Mouse (Mus musculus) liver, embryonic 16.5 days (tissue): ENCODE results near the gene Slc22a3. TPM values are rescaled to one million over a fixed set of nuclear protein-coding genes. Genes with fewer than 3 reads are reported as not detected.
A peak's percentile ranks its signal among the peaks of the same experiment; 100 is the strongest.

Source experiments
- ATAC-seq: fragments of 200-750 bp; cut with Nextera tagmentation; 2 replicates; pipeline ENCODE4 v1.8.0; 2017; ENCODE audit warnings: low read depth, mild to moderate bottlenecking, moderate number of reproducible peaks, moderate library complexity
- H3K27ac ChIP-seq: fragments of 300-500 bp; sonication (generic); 2 replicates; pipeline ENCODE4 v1.5.1; 2014; ENCODE audit warnings: mild to moderate bottlenecking, low read length
- H3K27me3 ChIP-seq: fragments of 300-500 bp; sonication (generic); 2 replicates; pipeline ENCODE4 v1.6.1; 2014; ENCODE audit warnings: low read depth, low read length, mixed read lengths; ENCODE audit not compliant: control insufficient read depth, insufficient read depth
- H3K36me3 ChIP-seq: fragments of 300-500 bp; sonication (generic); 2 replicates; pipeline ENCODE4 v1.6.1; 2014; ENCODE audit warnings: mild to moderate bottlenecking; ENCODE audit not compliant: control insufficient read depth, insufficient read depth
- H3K4me1 ChIP-seq: fragments of 300-500 bp; sonication (generic); 2 replicates; pipeline ENCODE4 v1.6.1; 2014; ENCODE audit warnings: low read depth, low read length, mixed read lengths; ENCODE audit not compliant: control insufficient read depth
- H3K4me2 ChIP-seq: fragments of 300-500 bp; sonication (generic); 2 replicates; pipeline ENCODE4 v1.6.1; 2014; ENCODE audit warnings: low read depth, low read length, mixed read lengths
- H3K4me3 ChIP-seq: fragments of 300-500 bp; sonication (generic); 2 replicates; pipeline ENCODE4 v1.5.1; 2014; ENCODE audit warnings: low read depth, mild to moderate bottlenecking, low read length
- H3K9ac ChIP-seq: fragments of 300-500 bp; sonication (generic); 2 replicates; pipeline ENCODE4 v1.6.1; 2014; ENCODE audit warnings: low read depth, low read length
- H3K9me3 ChIP-seq: fragments of 300-500 bp; sonication (generic); replicated peaks from 2 replicates; pipeline ENCODE4 v1.6.1; 2016; ENCODE audit warnings: low read length; ENCODE audit not compliant: control insufficient read depth
- WGBS: fragments of 180-500 bp; shearing (Covaris S2); extraction: QIAGEN DNeasy Blood & Tissue Kit; methylation state at CpG from one replicate; pipeline ENCODE4 v1.1.7; 2014; ENCODE audit not compliant: insufficient replicate concordance; 5-methylcytosine and 5-hydroxymethylcytosine counted together
- polyA plus RNA-seq: library from polyadenylated mRNA; unstranded; fragments of >200 nt; fragmentation: Nextera tagmentation; extraction: Ambion mirVana; gene quantifications from 2 replicates; pipeline ENCODE4 v1.2.1, GENCODE M21; 2015

The Slc22a3 gene
- polyA plus RNA-seq, result 0.48 and 0.50 TPM in 2 replicates

- Histone ChIP-seq H3K36me3 (no peaks in the 10 kb centered on the region), H3K27ac (no peak within 1 kb of the TSS), H3K4me3 (peak within 1 kb of the TSS; percentile 31), H3K4me1 (no peaks in the 10 kb centered on the region), H3K9me3 (no peaks in the 10 kb centered on the region), H3K4me2 (peak within 1 kb of the TSS; percentile 49), H3K27me3 (peaks cover 33% of the 10 kb centered on the region), H3K9ac (no peak within 1 kb of the TSS)
- peak; percentile 13; the same call in 1 of the 2 replicates for ATAC-seq
- 6% methylated on average over 14 of the region's 14 CpGs for WGBS
Observed at GRCm38 (mm10) chr17:12507654-12508204, at the start of gene Slc22a3. Gene Slc22a3 (minus strand): TSS chr17:12507704.

GRCm38 (mm10) chr17:12534353-12535145, 27.0 kb upstream of the Slc22a3 start:
- no peak overlapping the region for H3K4me3 ChIP-seq
- no peak overlapping the region for H3K27ac ChIP-seq
- H3K36me3 ChIP-seq, result no peaks in the 10 kb centered on the region
- H3K4me2 ChIP-seq, result no peak overlapping the region
- no peaks in the 10 kb centered on the region for H3K4me1 ChIP-seq
- H3K9me3 ChIP-seq, result no peaks in the 10 kb centered on the region
- H3K9ac ChIP-seq, result no peak overlapping the region
- 53% methylated on average over 13 of the region's 13 CpGs for WGBS
- H3K27me3 ChIP-seq, result no peaks in the 10 kb centered on the region
- no peak for ATAC-seq

- ATAC-seq, result no peak
- H3K9ac ChIP-seq, result no peak overlapping the region
- WGBS, result 22% methylated on average over 5 of the region's 5 CpGs
- H3K27me3 ChIP-seq, result no peaks in the 10 kb centered on the region
- H3K4me3 ChIP-seq, result no peak overlapping the region
- no peak overlapping the region for H3K4me2 ChIP-seq
- H3K36me3 ChIP-seq, result no peaks in the 10 kb centered on the region
- H3K27ac ChIP-seq, result no peak overlapping the region
- no peaks in the 10 kb centered on the region for H3K9me3 ChIP-seq
- H3K4me1 ChIP-seq, result no peaks in the 10 kb centered on the region
Observed at GRCm38 (mm10) chr17:12532115-12532514, 24.6 kb upstream of the Slc22a3 start.

- no peak overlapping the region for H3K27ac ChIP-seq
- no peak overlapping the region for H3K9ac ChIP-seq
- H3K27me3 ChIP-seq, result no peaks in the 10 kb centered on the region
- H3K9me3 ChIP-seq, result no peaks in the 10 kb centered on the region
- H3K4me2 ChIP-seq, result no peak overlapping the region
- no peak overlapping the region for H3K4me3 ChIP-seq
- ATAC-seq, result no peak
- H3K4me1 ChIP-seq, result no peaks in the 10 kb centered on the region
- WGBS, result 49% methylated on average over 6 of the region's 6 CpGs
- no peaks in the 10 kb centered on the region for H3K36me3 ChIP-seq
Observed at GRCm38 (mm10) chr17:12530081-12530480, 22.6 kb upstream of the Slc22a3 start.

GRCm38 (mm10) chr17:12529384-12529985, 22.0 kb upstream of the Slc22a3 start:
- no peaks in the 10 kb centered on the region for H3K27me3 ChIP-seq
- no peak overlapping the region for H3K27ac ChIP-seq
- H3K9ac ChIP-seq, result no peak overlapping the region
- H3K4me2 ChIP-seq, result no peak overlapping the region
- no peak overlapping the region for H3K4me3 ChIP-seq
- 54% methylated on average over 4 of the region's 4 CpGs for WGBS
- ATAC-seq, result no peak
- H3K9me3 ChIP-seq, result no peaks in the 10 kb centered on the region
- H3K36me3 ChIP-seq, result no peaks in the 10 kb centered on the region
- no peaks in the 10 kb centered on the region for H3K4me1 ChIP-seq

- no peak for ATAC-seq
- H3K4me3 ChIP-seq, result no peak overlapping the region
- H3K36me3 ChIP-seq, result no peaks in the 10 kb centered on the region
- H3K27me3 ChIP-seq, result no peaks in the 10 kb centered on the region
- no peak overlapping the region for H3K4me2 ChIP-seq
- 15% methylated on average over 2 of the region's 2 CpGs for WGBS
- H3K4me1 ChIP-seq, result no peaks in the 10 kb centered on the region
- no peak overlapping the region for H3K9ac ChIP-seq
- no peak overlapping the region for H3K27ac ChIP-seq
- H3K9me3 ChIP-seq, result no peaks in the 10 kb centered on the region
Observed at GRCm38 (mm10) chr17:12519089-12519488, 11.6 kb upstream of the Slc22a3 start.

GRCm38 (mm10) chr17:12518194-12518593, 10.7 kb upstream of the Slc22a3 start:
- WGBS, result 39% methylated on average over 6 of the region's 6 CpGs
- Histone ChIP-seq H3K9ac (no peak overlapping the region), H3K27ac (no peak overlapping the region), H3K4me1 (no peaks in the 10 kb centered on the region; the same call in 1 of the 2 replicates), H3K27me3 (no peaks in the 10 kb centered on the region), H3K36me3 (no peaks in the 10 kb centered on the region), H3K9me3 (no peaks in the 10 kb centered on the region), H3K4me3 (no peak overlapping the region), H3K4me2 (no peak overlapping the region)
- no peak for ATAC-seq

GRCm38 (mm10) chr17:12513997-12514396, 6.5 kb upstream of the Slc22a3 start:
- no peaks in the 10 kb centered on the region for H3K9me3 ChIP-seq
- H3K36me3 ChIP-seq, result no peaks in the 10 kb centered on the region
- H3K4me3 ChIP-seq, result no peak overlapping the region
- WGBS, result 32% methylated on average over 5 of the region's 5 CpGs
- peaks cover 2% of the 10 kb centered on the region for H3K27me3 ChIP-seq
- ATAC-seq, result no peak
- no peak overlapping the region for H3K9ac ChIP-seq
- no peak overlapping the region for H3K27ac ChIP-seq
- H3K4me2 ChIP-seq, result no peak overlapping the region
- H3K4me1 ChIP-seq, result no peaks in the 10 kb centered on the region; the same call in 1 of the 2 replicates
